28 mouse cellular contexts compared by ENCODE assay signal in the genomic region with DNA sequence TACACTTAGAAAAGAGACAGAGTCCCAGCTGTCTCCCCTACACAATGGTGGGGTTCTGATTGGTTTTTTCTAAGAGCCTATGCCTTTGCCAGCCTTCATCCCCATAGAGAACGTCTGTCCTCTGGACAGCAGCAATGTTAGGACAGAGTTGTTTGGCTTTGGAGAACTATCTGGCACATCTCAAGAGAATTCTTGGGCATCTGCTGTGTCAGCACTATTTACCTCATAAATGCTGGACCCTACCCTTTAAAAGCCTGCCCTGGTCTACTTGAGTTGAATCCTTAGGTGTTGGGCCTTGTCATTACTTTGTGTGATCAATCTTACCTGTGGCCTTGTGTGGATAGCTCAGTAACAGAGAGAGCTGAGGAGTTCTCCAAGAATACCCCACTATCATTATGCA.
DNase-seq lines count a peak whose midpoint lies in the region; ATAC-seq and TF ChIP-seq lines count a peak whose summit lies in the region.
"Had no signal": no experiment of that assay in that cellular context is flagged by ENCODE, and none has a peak within 500 bp of the region (broad histone marks: within the 10 kb centered on the region; RNA-seq: fewer than 3 reads in every experiment).

No protein-coding gene starts in this region.

- no peaks in the 10 kb centered on the region for H3K9me3 ChIP-seq in midbrain, postnatal 0 days (ENCODE audit: low read length)
- H3K9me3 ChIP-seq in midbrain, embryonic 16.5 days (replicated peaks; ENCODE audit: control insufficient read depth, low read length, poor library complexity, severe bottlenecking): no peaks in the 10 kb centered on the region
- no peaks in the 10 kb centered on the region for H3K9me3 ChIP-seq in liver, embryonic 14.5 days (ENCODE audit: control insufficient read depth, low read length)
- H3K9me3 ChIP-seq in forebrain, embryonic 14.5 days (replicated peaks; ENCODE audit: control insufficient read depth, low read length): no peaks in the 10 kb centered on the region
- H3K9me3 ChIP-seq: embryonic facial prominence, embryonic 12.5 days; forebrain, embryonic 15.5 days; G1E; intestine, embryonic 15.5 days; stomach, embryonic 15.5 days had no signal

- H3K4me1 ChIP-seq in midbrain, postnatal 0 days (ENCODE audit: insufficient read depth, low read length): no peaks in the 10 kb centered on the region
- H3K4me1 ChIP-seq in midbrain, embryonic 16.5 days (ENCODE audit: control insufficient read depth, insufficient read depth, low read length): no peaks in the 10 kb centered on the region
- H3K4me1 ChIP-seq in liver, embryonic 14.5 days (replicated peaks; ENCODE audit: control insufficient read depth in 2 of 2, insufficient read depth in 2 of 2, low read length in 1 of 2): peaks cover 72 to 81% of the 10 kb centered on the region in 2 experiments
- no peaks in the 10 kb centered on the region for H3K4me1 ChIP-seq in forebrain, embryonic 14.5 days (ENCODE audit: control insufficient read depth, insufficient read depth, low read length)
- H3K4me1 ChIP-seq: embryonic facial prominence, embryonic 12.5 days; forebrain, embryonic 15.5 days; stomach, embryonic 15.5 days had no signal

- TF ChIP-seq CTCF in midbrain, postnatal 0 days (IDR thresholded peaks at IDR 0.05): no peak
- no peak for TF ChIP-seq CTCF in brain, embryonic 14.5 days (IDR thresholded peaks at IDR 0.05; ENCODE audit: borderline replicate concordance, extremely low read depth, insufficient read depth, insufficient read length)
- TF ChIP-seq CTCF in liver, embryonic 14.5 days (IDR thresholded peaks at IDR 0.05; ENCODE audit: low read depth): no peak

- no peak for ATAC-seq in midbrain, postnatal 0 days (ENCODE audit: low FRiP score)
- no peak for ATAC-seq in midbrain, embryonic 16.5 days
- no peak for ATAC-seq in liver, embryonic 14.5 days (ENCODE audit: insufficient read depth)
- ATAC-seq in forebrain, embryonic 14.5 days: no peak
- ATAC-seq: forebrain, embryonic 15.5 days; intestine, embryonic 15.5 days; Patski had no signal

- peak; percentile 5 for DNase-seq in midbrain, postnatal 0 days (ENCODE audit: low spot score)
- DNase-seq in brain, embryonic 14.5 days (ENCODE audit: low read depth): peak; percentile 5
- no peak for DNase-seq in liver, embryonic 14.5 days (ENCODE audit: low read depth in 3 of 3, low spot score in 3 of 3)
- DNase-seq in forebrain, embryonic 14.5 days (ENCODE audit: low spot score): no peak
- DNase-seq in gastrocnemius, postnatal 36 days: no peak
- no peak for DNase-seq in adrenal gland, postnatal 4 days (ENCODE audit: low spot score in 2 of 2)
- DNase-seq: adrenal gland, postnatal 10 days; B cell, adult 2 months; cerebellum, adult 11-12 months; cerebellum, adult 9-11 months; embryo, embryonic 11 days; heart, postnatal 4 days; kidney, adult 8-10 months; kidney, postnatal 4 days; left cerebral cortex, postnatal 4 days; lung, embryonic 14.5 days; lung, postnatal 14 days; thymus, postnatal 25 days had no signal

- no peak overlapping the region for H3K9ac ChIP-seq in midbrain, postnatal 0 days (replicated peaks; ENCODE audit: low read length, poor library complexity, severe bottlenecking)
- no peak overlapping the region for H3K9ac ChIP-seq in midbrain, embryonic 16.5 days (ENCODE audit: low read depth, low read length)
- H3K9ac ChIP-seq in liver, embryonic 14.5 days (replicated peaks): peak overlapping the region; percentile 62
- no peak overlapping the region for H3K9ac ChIP-seq in forebrain, embryonic 14.5 days (ENCODE audit: low read length)
- H3K9ac ChIP-seq: embryonic facial prominence, embryonic 12.5 days; forebrain, embryonic 15.5 days; hindbrain, embryonic 14.5 days; intestine, embryonic 15.5 days; lung, embryonic 14.5 days; stomach, embryonic 15.5 days had no signal

- no peak overlapping the region for H3K4me3 ChIP-seq in midbrain, postnatal 0 days (ENCODE audit: low read depth, low read length)
- no peak overlapping the region for H3K4me3 ChIP-seq in midbrain, embryonic 16.5 days (ENCODE audit: low read depth, low read length)
- no peak overlapping the region for H3K4me3 ChIP-seq in liver, embryonic 14.5 days (ENCODE audit: insufficient read depth in 1 of 2, low read depth in 2 of 2, low read length in 2 of 2)
- no peak overlapping the region for H3K4me3 ChIP-seq in forebrain, embryonic 14.5 days (ENCODE audit: low read depth, low read length)
- H3K4me3 ChIP-seq: embryonic facial prominence, embryonic 12.5 days; forebrain, embryonic 15.5 days; intestine, embryonic 15.5 days; stomach, embryonic 15.5 days had no signal

- intact Hi-C loops in gastrocnemius, postnatal 36 days (cut with DNase I): no loop called here

- no peaks in the 10 kb centered on the region for H3K27me3 ChIP-seq in midbrain, postnatal 0 days (ENCODE audit: insufficient read depth, low read length)
- H3K27me3 ChIP-seq in midbrain, embryonic 16.5 days (ENCODE audit: control insufficient read depth, insufficient read depth, low read depth, low read length): no peaks in the 10 kb centered on the region
- H3K27me3 ChIP-seq in liver, embryonic 14.5 days (ENCODE audit: control insufficient read depth, insufficient read depth, low read length): no peaks in the 10 kb centered on the region
- no peaks in the 10 kb centered on the region for H3K27me3 ChIP-seq in forebrain, embryonic 14.5 days (replicated peaks; ENCODE audit: control insufficient read depth, insufficient read depth, low read length)
- H3K27me3 ChIP-seq: embryonic facial prominence, embryonic 12.5 days; forebrain, embryonic 15.5 days; intestine, embryonic 15.5 days; Patski; stomach, embryonic 15.5 days had no signal

- no peak for TF ChIP-seq POLR2A in brain, embryonic 14.5 days (IDR thresholded peaks at IDR 0.05; ENCODE audit: borderline replicate concordance, extremely low read depth, insufficient read depth, insufficient read length, poor library complexity, severe bottlenecking)

- WGBS in midbrain, postnatal 0 days: 39% methylated on average over 1 of the region's 1 CpGs
- 52% methylated on average over 1 of the region's 1 CpGs for WGBS in midbrain, embryonic 16.5 days
- 51% methylated on average over 1 of the region's 1 CpGs for WGBS in liver, embryonic 14.5 days (ENCODE audit: insufficient replicate concordance)
- 45% methylated on average over 1 of the region's 1 CpGs for WGBS in forebrain, embryonic 14.5 days

- H3K27ac ChIP-seq in midbrain, postnatal 0 days (ENCODE audit: low read depth, low read length): no peak overlapping the region
- no peak overlapping the region for H3K27ac ChIP-seq in midbrain, embryonic 16.5 days (ENCODE audit: low read length)
- peak overlapping the region; percentile 98 for H3K27ac ChIP-seq in liver, embryonic 14.5 days
- no peak overlapping the region for H3K27ac ChIP-seq in forebrain, embryonic 14.5 days (ENCODE audit: low read depth, low read length)
- H3K27ac ChIP-seq: embryonic facial prominence, embryonic 12.5 days; forebrain, embryonic 15.5 days; hindbrain, embryonic 14.5 days; intestine, embryonic 15.5 days; kidney, postnatal 0 days; stomach, embryonic 15.5 days had no signal

- H3K36me3 ChIP-seq in midbrain, postnatal 0 days (ENCODE audit: insufficient read depth, low read length): no peaks in the 10 kb centered on the region
- H3K36me3 ChIP-seq in midbrain, embryonic 16.5 days (ENCODE audit: control insufficient read depth, insufficient read depth, low read length): no peaks in the 10 kb centered on the region
- H3K36me3 ChIP-seq in liver, embryonic 14.5 days (replicated peaks; ENCODE audit: control insufficient read depth, insufficient read depth, low read depth): no peaks in the 10 kb centered on the region
- no peaks in the 10 kb centered on the region for H3K36me3 ChIP-seq in forebrain, embryonic 14.5 days (ENCODE audit: control insufficient read depth, insufficient read depth, low read length)
- H3K36me3 ChIP-seq: embryonic facial prominence, embryonic 12.5 days; forebrain, embryonic 15.5 days; G1E; intestine, embryonic 15.5 days; stomach, embryonic 15.5 days had no signal

- no peak overlapping the region for H3K4me2 ChIP-seq in midbrain, postnatal 0 days (ENCODE audit: low read depth, low read length, poor library complexity, severe bottlenecking)
- H3K4me2 ChIP-seq in midbrain, embryonic 16.5 days (ENCODE audit: low read length): no peak overlapping the region
- no peak overlapping the region for H3K4me2 ChIP-seq in liver, embryonic 14.5 days (ENCODE audit: low read depth)
- no peak overlapping the region for H3K4me2 ChIP-seq in forebrain, embryonic 14.5 days (ENCODE audit: low read length)
- H3K4me2 ChIP-seq: embryonic facial prominence, embryonic 12.5 days; forebrain, embryonic 15.5 days; hindbrain, embryonic 14.5 days; intestine, embryonic 15.5 days; lung, embryonic 14.5 days; midbrain, embryonic 11.5 days; stomach, embryonic 15.5 days had no signal

- no peak for TF ChIP-seq EP300 in liver, embryonic 14.5 days (IDR thresholded peaks at IDR 0.05; ENCODE audit: low read depth)

Comparison
In these comparisons a context has a peak if more than half of its experiments do, and no peak if none do; other contexts are left out.
1. DNase-seq: peak in midbrain, postnatal 0 days (single experiment) and brain, embryonic 14.5 days (single experiment); none in liver, embryonic 14.5 days (0 of 3), forebrain, embryonic 14.5 days (single experiment), gastrocnemius, postnatal 36 days (0 of 2) and adrenal gland, postnatal 4 days (0 of 2).